In genomic region chr10:60202785-60203184, GRCm38 (mm10) we compare ENCODE assay signal across 12 mouse cellular contexts. TPM values are rescaled to one million over a fixed set of nuclear protein-coding genes. Genes with fewer than 3 reads are reported as not detected.
DNase-seq lines count a peak whose midpoint lies in the region; ATAC-seq and TF ChIP-seq lines count a peak whose summit lies in the region.
"Had no signal": no experiment of that assay in that cellular context is flagged by ENCODE, and none has a peak within 500 bp of the region (broad histone marks: within the 10 kb centered on the region; RNA-seq: fewer than 3 reads in every experiment).

No protein-coding gene starts in this region.

- no peak overlapping the region for H3K9ac ChIP-seq in kidney, postnatal 0 days (ENCODE audit: low read depth, low read length)
- no peak overlapping the region for H3K9ac ChIP-seq in hindbrain, embryonic 13.5 days
- H3K9ac ChIP-seq in midbrain, postnatal 0 days (replicated peaks; ENCODE audit: low read length, poor library complexity, severe bottlenecking): no peak overlapping the region

- H3K27me3 ChIP-seq in kidney, postnatal 0 days (ENCODE audit: insufficient read depth, low read length): no peaks in the 10 kb centered on the region
- no peaks in the 10 kb centered on the region for H3K27me3 ChIP-seq in hindbrain, embryonic 13.5 days
- no peaks in the 10 kb centered on the region for H3K27me3 ChIP-seq in midbrain, postnatal 0 days (ENCODE audit: insufficient read depth, low read length)
- H3K27me3 ChIP-seq: CH12.LX had no signal

- no peak for ATAC-seq in kidney, postnatal 0 days (replicated peaks; ENCODE audit: low FRiP score, low read depth)
- peak; percentile 91 for ATAC-seq in hindbrain, embryonic 13.5 days (ENCODE audit: low FRiP score)
- peak; percentile 86 for ATAC-seq in midbrain, postnatal 0 days (ENCODE audit: low FRiP score)
- ATAC-seq: inflammation-experienced regulatory T-cells, adult 6 months had no signal

- peaks cover 17% of the 10 kb centered on the region for H3K4me1 ChIP-seq in kidney, postnatal 0 days (replicated peaks; ENCODE audit: insufficient read depth, low read length)
- H3K4me1 ChIP-seq in hindbrain, embryonic 13.5 days (replicated peaks): peaks cover 20% of the 10 kb centered on the region
- H3K4me1 ChIP-seq in midbrain, postnatal 0 days (ENCODE audit: insufficient read depth, low read length): no peaks in the 10 kb centered on the region; the same call in 1 of the 2 replicates

- WGBS in kidney, postnatal 0 days: 39% methylated on average over 5 of the region's 5 CpGs
- 14% methylated on average over 5 of the region's 5 CpGs for WGBS in hindbrain, embryonic 13.5 days
- WGBS in midbrain, postnatal 0 days: 15% methylated on average over 5 of the region's 5 CpGs

- peak overlapping the region; percentile 48 for H3K27ac ChIP-seq in kidney, postnatal 0 days
- peak overlapping the region; percentile 81 for H3K27ac ChIP-seq in hindbrain, embryonic 13.5 days
- peak overlapping the region; percentile 13; the same call in 1 of the 2 replicates for H3K27ac ChIP-seq in midbrain, postnatal 0 days (ENCODE audit: low read depth, low read length)
- H3K27ac ChIP-seq: macrophage had no signal

- no peaks in the 10 kb centered on the region for H3K36me3 ChIP-seq in kidney, postnatal 0 days (ENCODE audit: insufficient read depth, low read length)
- no peaks in the 10 kb centered on the region for H3K36me3 ChIP-seq in hindbrain, embryonic 13.5 days
- no peaks in the 10 kb centered on the region for H3K36me3 ChIP-seq in midbrain, postnatal 0 days (ENCODE audit: insufficient read depth, low read length)

- no peak for TF ChIP-seq CTCF in kidney, postnatal 0 days (IDR thresholded peaks at IDR 0.05; ENCODE audit: low read depth)
- TF ChIP-seq CTCF in midbrain, postnatal 0 days (IDR thresholded peaks at IDR 0.05): no peak

- H3K4me3 ChIP-seq in kidney, postnatal 0 days (replicated peaks; ENCODE audit: low read depth, low read length): no peak overlapping the region
- H3K4me3 ChIP-seq in hindbrain, embryonic 13.5 days: no peak overlapping the region
- H3K4me3 ChIP-seq in midbrain, postnatal 0 days (ENCODE audit: low read depth, low read length): no peak overlapping the region

- no peaks in the 10 kb centered on the region for H3K9me3 ChIP-seq in kidney, postnatal 0 days (replicated peaks; ENCODE audit: low read length)
- H3K9me3 ChIP-seq in hindbrain, embryonic 13.5 days: no peaks in the 10 kb centered on the region
- no peaks in the 10 kb centered on the region for H3K9me3 ChIP-seq in midbrain, postnatal 0 days (ENCODE audit: low read length)

- DNase-seq in kidney, postnatal 0 days (ENCODE audit: low spot score): no peak
- DNase-seq in kidney, postnatal 36 days: no peak
- DNase-seq in embryo, embryonic 9.5 days (ENCODE audit: extremely low spot score): peak; percentile 44
- peak; percentile 78 for DNase-seq in midbrain, postnatal 0 days (ENCODE audit: low spot score)
- no peak for DNase-seq in ovary, postnatal 14 days (ENCODE audit: low spot score)
- DNase-seq in cerebellum, postnatal 14 days: no peak
- no peak for DNase-seq in adrenal gland, postnatal 36 days
- DNase-seq: adrenal gland, postnatal 10 days had no signal

- no peak overlapping the region for H3K4me2 ChIP-seq in kidney, postnatal 0 days (ENCODE audit: low read length)
- peak overlapping the region; percentile 26; the same call in 1 of the 2 replicates for H3K4me2 ChIP-seq in hindbrain, embryonic 13.5 days
- no peak overlapping the region for H3K4me2 ChIP-seq in midbrain, postnatal 0 days (ENCODE audit: low read depth, low read length, poor library complexity, severe bottlenecking)

RNA-seq across cellular contexts. Expression of gene Chst3, which starts 16.3 kb away (rescaled TPM):
- 0.87 and 0.96 TPM in 2 replicates for polyA plus RNA-seq in kidney, postnatal 0 days (2015; fragmentation: Nextera tagmentation; extraction: Ambion mirVana)
- polyA plus RNA-seq in hindbrain, embryonic 13.5 days (2015; fragmentation: Nextera tagmentation; extraction: Ambion mirVana): 1.8 and 2.0 TPM in 2 replicates
- 4.6 and 5.5 TPM in 2 replicates for total RNA-seq in midbrain, postnatal 0 days (2014; rRNA removed)
- polyA plus RNA-seq in midbrain, postnatal 0 days (2015; fragmentation: Nextera tagmentation; extraction: Ambion mirVana): 0.86 and 0.89 TPM in 2 replicates
- total RNA-seq in adrenal gland, postnatal 36 days (2021): 1 to 10 TPM in 1 of 2 experiments, under 1 TPM in 1; 0.76 to 1.4 TPM

Comparison
In these comparisons a context has a peak if more than half of its experiments do, and no peak if none do; other contexts are left out.
1. DNase-seq: peak in embryo, embryonic 9.5 days (single experiment) and midbrain, postnatal 0 days (single experiment); none in kidney, postnatal 0 days (single experiment), kidney, postnatal 36 days (0 of 2), ovary, postnatal 14 days (single experiment), cerebellum, postnatal 14 days (0 of 2) and adrenal gland, postnatal 36 days (0 of 2).
2. H3K27ac ChIP-seq: peak in every context shown above with its lines; median percentile 81 in hindbrain, embryonic 13.5 days; 48 in kidney, postnatal 0 days; 13 in midbrain, postnatal 0 days.